Mouse (Mus musculus) kidney, adult 2 months (tissue): ENCODE measurements around the gene Rbbp4. TPM values are rescaled to one million over a fixed set of nuclear protein-coding genes. Genes with fewer than 3 reads are reported as not detected.

Source experiments
- DNase-seq: peaks from one replicate; pipeline ENCODE4 v3.0.0; 2021
- H3K27ac ChIP-seq: fragments of 200-500 bp; 2 replicates; pipeline ENCODE4 v1.5.1; 2012; ENCODE audit warnings: low read depth, low read length, control low read depth, inconsistent platforms; ENCODE audit not compliant: insufficient read depth
- H3K27me3 ChIP-seq: fragments of 200-500 bp; replicated peaks from 2 replicates; pipeline ENCODE4 v1.6.1; 2012; ENCODE audit warnings: mild to moderate bottlenecking, moderate library complexity, low read length, inconsistent platforms; ENCODE audit not compliant: control insufficient read depth, insufficient read depth
- H3K36me3 ChIP-seq: fragments of 200-500 bp; 2 replicates; pipeline ENCODE4 v1.6.1; 2012; ENCODE audit warnings: mild to moderate bottlenecking, moderate library complexity, low read length, inconsistent platforms; ENCODE audit not compliant: control insufficient read depth, insufficient read depth
- H3K4me1 ChIP-seq: fragments of 200-500 bp; 2 replicates; pipeline ENCODE4 v1.6.1; 2011; ENCODE audit warnings: low read length; ENCODE audit not compliant: control insufficient read depth, insufficient read depth
- H3K4me3 ChIP-seq: fragments of 200-500 bp; 2 replicates; pipeline ENCODE4 v1.5.1; 2011; ENCODE audit warnings: mild to moderate bottlenecking, low read depth, low read length, control low read depth; ENCODE audit not compliant: insufficient read depth
- CTCF ChIP-seq: fragments of 200-500 bp; conservative IDR thresholded peaks from 2 replicates; pipeline ENCODE4 v1.5.1; 2011; ENCODE audit warnings: low read depth, mild to moderate bottlenecking, control low read depth, low read length, moderate library complexity, mixed read lengths; ENCODE audit not compliant: insufficient read depth, insufficient read length
- POLR2A ChIP-seq: fragments of 200-500 bp; IDR thresholded peaks from one replicate; pipeline ENCODE4 v1.6.1; 2011; ENCODE audit warnings: low read depth, low read length, control low read depth
- WGBS: fragments of 180-500 bp; shearing (Covaris S2); methylation state at CpG from one replicate; pipeline ENCODE4 v1.1.7; 2018; 5-methylcytosine and 5-hydroxymethylcytosine counted together
- polyA plus RNA-seq: library from polyadenylated mRNA; depleted of rRNA; stranded (reverse); fragments of >200 nt; gene quantifications from 2 replicates; pipeline ENCODE4 v1.2.3, GENCODE M21; 2012

The Rbbp4 gene
- polyA plus RNA-seq, 1 experiment: 36.7 TPM

DNA sequence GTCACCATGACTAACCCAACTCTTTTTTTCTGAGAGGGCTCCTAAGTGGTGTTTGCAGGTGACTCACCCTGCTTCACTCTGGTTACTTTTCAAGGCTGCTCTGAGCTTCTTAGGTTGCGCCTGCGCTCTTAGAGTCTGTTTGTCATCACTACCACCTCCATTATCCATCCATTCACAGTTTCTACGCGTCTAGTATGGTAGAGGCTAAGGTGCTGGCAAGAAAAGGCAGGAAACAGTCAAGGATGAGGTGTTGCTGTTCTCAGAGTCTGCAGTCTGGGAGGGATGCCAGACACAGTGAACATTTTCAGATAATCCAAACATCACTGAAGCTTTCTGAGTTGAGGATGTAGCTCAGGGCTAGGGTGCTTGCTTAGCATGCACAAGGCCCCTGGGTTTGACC is 37.4 kb downstream of the Rbbp4 start:
- DNase-seq: no peak
- WGBS: 83% methylated on average over 4 of the region's 4 CpGs
- Histone ChIP-seq H3K27me3 (no peaks in the 10 kb centered on the region), H3K36me3 (no peaks in the 10 kb centered on the region), H3K27ac (no peak overlapping the region), H3K4me3 (no peak overlapping the region), H3K4me1 (no peaks in the 10 kb centered on the region)
- TF ChIP-seq POLR2A (no peak), CTCF (no peak)

DNA sequence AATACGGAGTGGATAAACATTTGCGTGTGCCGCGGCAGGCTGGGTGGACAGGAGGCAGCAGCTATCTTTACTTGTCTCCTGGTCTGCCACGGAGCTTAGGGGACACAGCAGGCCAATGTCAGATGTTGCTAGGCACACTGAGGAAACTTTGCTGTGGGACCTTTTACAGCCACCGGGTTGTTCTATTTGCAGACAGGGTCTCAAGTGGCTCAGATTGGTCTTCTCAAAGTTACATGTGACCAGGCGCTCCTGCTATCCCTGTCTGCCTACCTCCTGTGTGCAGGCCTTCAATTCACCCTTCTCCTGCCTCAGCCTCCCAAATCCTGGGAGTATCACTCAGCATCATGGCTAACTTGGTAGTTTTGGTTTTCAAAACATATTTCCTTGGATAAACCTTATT is 39.1 kb downstream of the Rbbp4 start:
- no peaks in the 10 kb centered on the region for H3K27me3 ChIP-seq
- no peaks in the 10 kb centered on the region for H3K36me3 ChIP-seq
- TF ChIP-seq POLR2A: no peak
- TF ChIP-seq CTCF: no peak
- no peak overlapping the region for H3K27ac ChIP-seq
- WGBS: 91% methylated on average over 7 of the region's 7 CpGs
- no peak for DNase-seq
- no peak overlapping the region for H3K4me3 ChIP-seq
- no peaks in the 10 kb centered on the region for H3K4me1 ChIP-seq

DNA sequence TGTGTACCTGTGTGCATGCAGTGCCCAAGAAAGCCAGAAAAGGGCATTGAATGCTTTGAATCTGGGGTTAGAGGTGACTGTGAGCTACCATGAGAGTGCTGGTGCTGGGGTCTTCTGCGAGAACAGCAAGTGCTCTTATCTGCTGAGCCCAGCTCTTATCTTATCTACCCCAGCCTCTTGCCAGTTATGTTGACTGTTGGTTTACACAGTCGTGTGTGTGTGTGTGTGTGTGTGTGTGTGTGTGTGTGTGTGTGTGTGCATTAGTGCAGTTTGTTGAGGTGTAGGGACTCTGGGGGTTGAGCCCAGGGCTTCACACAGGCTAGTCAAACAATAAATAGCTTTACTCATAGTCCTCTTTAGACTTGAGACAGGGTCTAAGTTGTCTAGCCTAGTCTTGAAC is 40.0 kb downstream of the Rbbp4 start:
- H3K27me3 ChIP-seq: no peaks in the 10 kb centered on the region
- no peak overlapping the region for H3K27ac ChIP-seq
- WGBS: 80% methylated on average over 2 of the region's 2 CpGs
- no peak for DNase-seq
- no peaks in the 10 kb centered on the region for H3K4me1 ChIP-seq
- H3K4me3 ChIP-seq: no peak overlapping the region
- TF ChIP-seq CTCF (no peak), POLR2A (no peak)
- H3K36me3 ChIP-seq: no peaks in the 10 kb centered on the region

DNA sequence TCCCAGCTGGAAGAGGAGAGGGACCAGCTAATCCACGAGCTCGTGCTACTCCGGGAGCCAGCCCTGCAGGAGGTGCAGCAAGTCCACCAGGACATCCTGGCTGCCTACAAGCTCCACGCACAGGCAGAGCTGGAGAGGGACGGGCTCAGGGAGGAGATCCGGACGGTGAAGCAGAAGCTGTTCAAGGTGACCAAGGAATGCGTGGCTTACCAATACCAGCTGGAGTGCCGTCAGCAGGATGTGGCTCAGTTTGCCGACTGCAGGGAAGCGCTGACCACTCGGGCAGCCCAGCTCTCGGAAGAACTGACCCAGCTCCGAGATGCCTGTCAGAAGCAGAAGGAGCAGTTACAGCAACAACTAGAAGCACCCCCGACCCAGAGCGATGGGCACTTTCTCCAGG is 41.5 kb downstream of the Rbbp4 start:
- DNase-seq: no peak
- H3K4me1 ChIP-seq: no peaks in the 10 kb centered on the region
- no peaks in the 10 kb centered on the region for H3K36me3 ChIP-seq
- H3K4me3 ChIP-seq: no peak overlapping the region
- 45% methylated on average over 16 of the region's 16 CpGs for WGBS
- no peak overlapping the region for H3K27ac ChIP-seq
- no peaks in the 10 kb centered on the region for H3K27me3 ChIP-seq
- no peak for TF ChIP-seq CTCF
- no peak for TF ChIP-seq POLR2A

DNA sequence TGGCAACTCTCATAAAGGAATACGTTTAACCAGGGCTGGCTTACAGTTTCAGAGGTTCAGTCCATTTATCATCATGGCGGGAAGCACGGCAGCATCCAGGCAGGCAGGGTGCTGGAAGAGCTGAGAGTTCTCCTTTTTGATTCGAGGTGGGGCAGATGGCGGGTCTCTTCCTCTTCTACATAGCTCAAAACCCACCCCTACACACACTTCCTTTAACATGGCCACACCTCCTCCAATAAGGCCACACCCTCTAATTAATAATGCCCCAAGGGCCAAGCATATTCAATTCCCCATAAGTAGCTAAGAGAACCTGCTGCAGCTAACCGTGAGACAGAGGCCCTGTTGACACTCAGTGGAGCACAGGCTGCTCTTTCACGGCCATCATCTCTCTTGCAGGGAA is 42.3 kb downstream of the Rbbp4 start:
- no peak for TF ChIP-seq CTCF
- no peak for TF ChIP-seq POLR2A

DNA sequence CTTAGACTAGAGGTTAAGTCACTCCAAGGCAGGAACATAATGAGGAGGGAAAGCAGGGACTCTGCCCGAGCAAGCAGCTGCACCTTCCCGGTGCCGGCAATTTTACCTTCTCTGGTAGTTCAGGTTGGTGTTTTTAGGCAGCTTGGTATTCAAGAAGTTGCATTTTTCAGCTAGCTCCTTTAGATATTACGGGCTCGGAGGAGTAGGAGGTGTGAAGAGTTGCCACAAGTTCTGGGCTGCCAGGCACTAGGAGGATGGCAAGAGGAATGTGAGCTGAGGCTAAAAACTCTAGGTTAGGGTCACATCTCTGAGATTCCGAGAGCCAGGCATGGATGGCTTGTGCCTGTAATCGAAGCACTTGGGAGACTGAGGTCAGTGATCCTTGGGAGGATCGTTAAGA is 45.5 kb downstream of the Rbbp4 start:
- 85% methylated on average over 8 of the region's 8 CpGs for WGBS
- no peaks in the 10 kb centered on the region for H3K36me3 ChIP-seq
- H3K4me1 ChIP-seq: no peaks in the 10 kb centered on the region; the same call in 1 of the 2 replicates
- TF ChIP-seq CTCF: no peak
- H3K4me3 ChIP-seq: no peak overlapping the region
- no peak overlapping the region for H3K27ac ChIP-seq
- no peaks in the 10 kb centered on the region for H3K27me3 ChIP-seq
- DNase-seq: no peak

More for the DNA sequence above, 42.3 kb downstream of the Rbbp4 start:
- no peaks in the 10 kb centered on the region for H3K4me1 ChIP-seq
- H3K36me3 ChIP-seq: no peaks in the 10 kb centered on the region
- DNase-seq: no peak
- no peak overlapping the region for H3K27ac ChIP-seq
- 76% methylated on average over 7 of the region's 7 CpGs for WGBS
- H3K27me3 ChIP-seq: no peaks in the 10 kb centered on the region
- no peak overlapping the region for H3K4me3 ChIP-seq

DNA sequence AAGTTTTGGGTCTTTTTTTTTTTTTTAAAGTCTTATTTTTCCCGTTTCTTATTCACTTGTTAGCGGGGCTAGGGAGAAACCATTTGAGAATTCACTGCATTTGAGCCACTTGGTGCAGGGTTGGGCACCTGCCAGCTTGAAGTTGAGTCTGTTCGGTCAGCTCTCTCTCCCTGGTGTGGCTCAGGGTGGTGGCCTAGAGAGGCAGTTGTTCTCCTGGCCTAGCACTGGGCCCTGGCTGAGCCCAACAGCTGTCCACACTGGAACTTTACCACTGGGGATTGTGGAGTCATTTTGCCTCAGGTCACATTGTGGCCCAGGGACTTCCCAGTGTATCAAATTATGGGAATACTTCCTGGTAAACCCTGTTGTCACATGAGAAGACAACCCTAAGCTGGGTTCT is 47.1 kb downstream of the Rbbp4 start:
- H3K36me3 ChIP-seq: no peaks in the 10 kb centered on the region
- no peak overlapping the region for H3K27ac ChIP-seq
- no peak overlapping the region for H3K4me3 ChIP-seq
- WGBS: 38% methylated on average over 3 of the region's 3 CpGs
- H3K27me3 ChIP-seq: no peaks in the 10 kb centered on the region
- no peak for DNase-seq
- no peaks in the 10 kb centered on the region; the same call in 1 of the 2 replicates for H3K4me1 ChIP-seq
- no peak for TF ChIP-seq CTCF

DNA sequence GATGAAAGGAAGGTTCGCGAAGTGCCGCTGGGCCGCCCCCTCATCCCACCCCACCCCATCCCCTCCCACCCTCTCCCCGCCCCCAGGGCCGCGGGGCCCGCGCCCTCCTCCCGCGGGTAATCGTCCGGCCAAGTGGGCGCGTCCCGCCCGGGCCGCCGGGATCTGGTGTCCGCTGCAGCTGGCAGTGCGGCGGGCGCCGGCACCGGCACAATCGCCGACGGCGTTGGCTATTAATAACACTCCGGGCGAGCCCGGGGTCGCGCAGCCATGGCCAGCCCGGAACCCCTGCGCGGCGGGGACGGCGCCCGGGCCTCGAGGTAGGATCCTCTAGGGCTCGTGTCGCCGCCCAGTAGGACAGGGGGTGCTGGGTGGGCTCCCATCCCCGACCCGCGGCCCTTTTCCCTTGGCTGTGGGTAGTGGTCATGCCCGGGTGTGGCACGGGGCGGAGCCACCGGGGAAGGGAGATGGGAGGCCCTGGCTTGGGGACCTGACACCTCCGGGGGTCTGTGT is 47.6 kb downstream of the Rbbp4 start, which contains the start of gene Sync:
Gene Sync, plus strand, starts transcription at position 146 of the 510 bp plus-strand sequence.
- WGBS: 2% methylated on average over 52 of the region's 53 CpGs
- no peak for TF ChIP-seq POLR2A
- TF ChIP-seq CTCF: no peak

More for the DNA sequence above, 47.6 kb downstream of the Rbbp4 start, which contains the start of gene Sync:
- Histone ChIP-seq H3K27me3 (no peaks in the 10 kb centered on the region), H3K4me3 (peak within 1 kb of the TSS; percentile 41), H3K27ac (no peak within 1 kb of the TSS), H3K4me1 (no peaks in the 10 kb centered on the region; the same call in 1 of the 2 replicates), H3K36me3 (no peaks in the 10 kb centered on the region)
- DNase-seq: no peak
